Mouse (Mus musculus) ES-E14 (cell line): Measurements from ENCODE around the gene Slc10a7.

Experiments
- CHD2 ChIP-seq: IDR thresholded peaks from 2 replicates; pipeline ENCODE4 v1.6.1; 2014; ENCODE audit warnings: mild to moderate bottlenecking, low read depth, low read length, inconsistent platforms
- HCFC1 ChIP-seq: IDR thresholded peaks from 2 replicates; pipeline ENCODE4 v1.6.1; 2012; ENCODE audit warnings: low read length, inconsistent platforms, borderline replicate concordance; ENCODE audit not compliant: insufficient read depth
- ZC3H11A ChIP-seq: IDR thresholded peaks from 2 replicates; pipeline ENCODE4 v1.6.1; 2012; ENCODE audit warnings: low read depth, mild to moderate bottlenecking, inconsistent platforms, low read length, borderline replicate concordance
- ZNF384 ChIP-seq: IDR thresholded peaks from 2 replicates; pipeline ENCODE4 v1.6.1; 2012; ENCODE audit warnings: low read depth, low read length, inconsistent platforms

GRCm38 (mm10) chr8:78698331-78698741 is 189.2 kb downstream of the Slc10a7 start:
- TF ChIP-seq HCFC1 (no peak), ZNF384 (no peak), ZC3H11A (no peak), CHD2 (no peak)
